Mouse (Mus musculus) liver, embryonic 12.5 days (tissue): ENCODE data around the gene Defb45. TPM values are rescaled to one million over a fixed set of nuclear protein-coding genes. Genes with fewer than 3 reads are reported as not detected.

Source experiments
- ATAC-seq: fragments of 200-750 bp; cut with Nextera tagmentation; 2 replicates; pipeline ENCODE4 v1.8.0; 2017; ENCODE audit warnings: moderate number of reproducible peaks, mild to moderate bottlenecking, moderate library complexity
- H3K27ac ChIP-seq: fragments of 300-500 bp; sonication (generic); 2 replicates; pipeline ENCODE4 v1.5.1; 2016; ENCODE audit warnings: mild to moderate bottlenecking
- H3K27me3 ChIP-seq: fragments of 300-500 bp; sonication (generic); replicated peaks from 2 replicates; pipeline ENCODE4 v1.6.1; 2016; ENCODE audit warnings: mild to moderate bottlenecking, moderate library complexity
- H3K36me3 ChIP-seq: fragments of 300-500 bp; sonication (generic); 2 replicates; pipeline ENCODE4 v1.6.1; 2016; ENCODE audit warnings: mild to moderate bottlenecking, moderate library complexity
- H3K4me1 ChIP-seq: fragments of 300-500 bp; sonication (generic); 2 replicates; pipeline ENCODE4 v1.6.1; 2016
- H3K4me2 ChIP-seq: fragments of 300-500 bp; sonication (generic); 2 replicates; pipeline ENCODE4 v1.6.1; 2016; ENCODE audit warnings: mild to moderate bottlenecking, moderate library complexity
- H3K4me3 ChIP-seq: fragments of 300-500 bp; sonication (generic); 2 replicates; pipeline ENCODE4 v1.5.1; 2016; ENCODE audit warnings: mild to moderate bottlenecking, moderate library complexity
- H3K9ac ChIP-seq: fragments of 300-500 bp; sonication (generic); 2 replicates; pipeline ENCODE4 v1.6.1; 2016; ENCODE audit warnings: mild to moderate bottlenecking, moderate library complexity
- H3K9me3 ChIP-seq: fragments of 300-500 bp; sonication (generic); replicated peaks from 2 replicates; pipeline ENCODE4 v1.6.1; 2016; ENCODE audit warnings: mild to moderate bottlenecking, moderate library complexity
- WGBS: fragments of 180-500 bp; shearing (Covaris S2); methylation state at CpG from one replicate; pipeline ENCODE4 v1.1.7; 2016; ENCODE audit not compliant: insufficient replicate concordance; 5-methylcytosine and 5-hydroxymethylcytosine counted together
- polyA plus RNA-seq: library from polyadenylated mRNA; unstranded; fragments of >200 nt; fragmentation: Nextera tagmentation; extraction: Ambion mirVana; gene quantifications from 2 replicates; pipeline ENCODE4 v1.2.1, GENCODE M21; 2016

The Defb45 gene
- polyA plus RNA-seq, 1 experiment from 2014 or later = not detected

GRCm38 (mm10) chr2:152604057-152604456, 4.9 kb upstream of the Defb45 start, which contains the start of gene Defb36:
TSS of gene Defb36 (plus strand) at chr2:152604327.
- Histone ChIP-seq H3K9ac (no peak within 1 kb of the TSS), H3K4me1 (no peaks in the 10 kb centered on the region), H3K9me3 (no peaks in the 10 kb centered on the region), H3K27ac (no peak within 1 kb of the TSS), H3K4me3 (no peak within 1 kb of the TSS), H3K4me2 (no peak within 1 kb of the TSS), H3K36me3 (no peaks in the 10 kb centered on the region), H3K27me3 (no peaks in the 10 kb centered on the region)
- WGBS = 69% methylated on average over 15 of the region's 15 CpGs
- ATAC-seq = no peak

- WGBS = 48% methylated on average over 4 of the region's 4 CpGs
- no peak overlapping the region for H3K4me3 ChIP-seq
These were observed 2.2 kb upstream of the Defb45 start for GRCm38 (mm10) chr2:152601275-152601960.

DNA sequence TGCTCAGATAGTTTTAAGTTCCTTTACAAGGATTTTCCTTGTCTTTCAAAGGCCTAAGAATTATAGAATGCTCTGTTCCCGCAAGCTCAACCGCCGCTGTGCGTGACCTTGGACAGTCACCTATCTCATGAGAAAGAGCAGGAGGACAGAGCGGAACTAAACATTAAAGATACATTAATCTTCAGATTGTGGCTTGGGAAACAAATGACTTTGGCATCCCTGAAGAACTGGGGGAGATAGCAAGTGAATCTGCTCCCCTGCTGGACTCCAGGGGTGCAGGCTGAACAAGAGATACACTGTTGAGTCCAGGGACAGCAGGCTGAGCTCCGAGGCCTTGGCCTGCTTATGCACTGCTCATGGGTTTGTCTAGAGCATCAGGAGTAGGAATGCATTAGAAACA, 877 bp upstream of the Defb45 start:
- no peaks in the 10 kb centered on the region for H3K9me3 ChIP-seq
- H3K36me3 ChIP-seq = no peaks in the 10 kb centered on the region
- 71% methylated on average over 6 of the region's 6 CpGs for WGBS
- ATAC-seq = no peak
- H3K4me2 ChIP-seq = no peak overlapping the region
- no peak overlapping the region for H3K9ac ChIP-seq
- no peak overlapping the region for H3K27ac ChIP-seq
- no peaks in the 10 kb centered on the region for H3K4me1 ChIP-seq
- H3K4me3 ChIP-seq = no peak overlapping the region
- H3K27me3 ChIP-seq = no peaks in the 10 kb centered on the region

More at GRCm38 (mm10) chr2:152601275-152601960, 2.2 kb upstream of the Defb45 start:
- H3K9me3 ChIP-seq = no peaks in the 10 kb centered on the region
- H3K36me3 ChIP-seq = no peaks in the 10 kb centered on the region
- H3K4me1 ChIP-seq = no peaks in the 10 kb centered on the region
- no peak for ATAC-seq
- no peak overlapping the region for H3K4me2 ChIP-seq
- H3K27me3 ChIP-seq = no peaks in the 10 kb centered on the region
- H3K9ac ChIP-seq = no peak overlapping the region
- no peak overlapping the region for H3K27ac ChIP-seq

GRCm38 (mm10) chr2:152589021-152589420, 10.2 kb downstream of the Defb45 start:
- Histone ChIP-seq H3K4me1 (0 out of 2 replicates have a peak, but pooled peaks cover 6% of the 10 kb centered on the region), H3K4me2 (no peak overlapping the region), H3K36me3 (no peaks in the 10 kb centered on the region), H3K27me3 (no peaks in the 10 kb centered on the region), H3K9ac (no peak overlapping the region), H3K4me3 (no peak overlapping the region), H3K9me3 (no peaks in the 10 kb centered on the region), H3K27ac (no peak overlapping the region)
- WGBS = 43% methylated on average over 6 of the region's 6 CpGs
- no peak for ATAC-seq

DNA sequence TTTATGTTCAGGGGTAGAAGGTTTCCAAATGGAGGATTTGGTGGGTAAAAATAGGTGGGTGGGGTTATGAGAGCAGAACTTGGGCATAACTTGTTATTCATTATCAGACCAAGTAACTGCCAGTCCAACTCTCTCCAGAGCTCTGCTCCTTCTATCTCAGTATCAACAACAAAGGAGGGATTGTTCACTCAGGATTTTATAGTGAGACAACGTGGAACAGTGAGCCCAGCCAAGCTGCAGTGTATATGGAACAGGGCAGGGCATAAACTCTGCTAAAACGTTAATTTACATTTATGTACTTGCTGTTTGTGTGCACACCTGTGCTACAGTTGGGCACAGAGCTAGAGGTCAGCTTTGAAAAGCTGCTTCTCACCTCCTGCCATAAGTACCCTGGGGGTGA, 10.7 kb downstream of the Defb45 start:
- no peak overlapping the region for H3K27ac ChIP-seq
- H3K4me1 ChIP-seq = 0 out of 2 replicates have a peak, but pooled peaks cover 6% of the 10 kb centered on the region
- ATAC-seq = no peak
- no peaks in the 10 kb centered on the region for H3K27me3 ChIP-seq
- WGBS = 37% methylated on average over 2 of the region's 2 CpGs
- no peaks in the 10 kb centered on the region for H3K36me3 ChIP-seq
- no peak overlapping the region for H3K4me3 ChIP-seq
- no peaks in the 10 kb centered on the region for H3K9me3 ChIP-seq
- H3K9ac ChIP-seq = no peak overlapping the region
- H3K4me2 ChIP-seq = no peak overlapping the region

GRCm38 (mm10) chr2:152586926-152587560, 12.2 kb downstream of the Defb45 start:
- H3K9me3 ChIP-seq = no peaks in the 10 kb centered on the region
- WGBS = 58% methylated on average over 4 of the region's 4 CpGs
- H3K4me3 ChIP-seq = no peak overlapping the region
- no peak overlapping the region for H3K27ac ChIP-seq
- 0 out of 2 replicates have a peak, but pooled peaks cover 6% of the 10 kb centered on the region for H3K4me1 ChIP-seq
- H3K36me3 ChIP-seq = no peaks in the 10 kb centered on the region
- H3K9ac ChIP-seq = no peak overlapping the region
- no peak overlapping the region for H3K4me2 ChIP-seq
- H3K27me3 ChIP-seq = no peaks in the 10 kb centered on the region
- ATAC-seq = no peak

DNA sequence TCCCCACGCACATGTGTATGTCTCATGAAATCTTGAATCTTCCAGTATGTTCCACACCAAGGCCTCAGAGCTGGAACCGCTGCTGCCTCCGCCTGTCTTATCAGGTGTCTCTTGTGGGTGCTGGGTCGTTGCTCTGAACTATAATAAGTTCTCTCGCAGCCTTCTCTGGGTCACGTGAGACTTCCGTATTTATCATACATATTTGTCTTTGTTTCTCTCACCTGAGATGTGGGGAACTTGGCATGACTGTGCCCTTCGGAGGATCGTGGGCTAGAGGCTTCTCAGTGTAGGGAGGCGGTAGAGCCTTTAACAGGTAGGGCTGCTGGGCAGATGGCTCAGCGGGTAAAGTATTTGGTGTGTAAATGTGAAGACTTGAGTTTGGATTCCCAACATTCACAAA, 18.6 kb downstream of the Defb45 start:
- H3K4me1 ChIP-seq = no peaks in the 10 kb centered on the region
- ATAC-seq = no peak
- WGBS = 57% methylated on average over 11 of the region's 11 CpGs

GRCm38 (mm10) chr2:152580107-152580506, 19.1 kb downstream of the Defb45 start, which contains the start of gene Defb19:
TSS of gene Defb19 (minus strand) at chr2:152580312.
- Histone ChIP-seq H3K27ac (no peak within 1 kb of the TSS), H3K36me3 (no peaks in the 10 kb centered on the region), H3K4me3 (no peak within 1 kb of the TSS), H3K9me3 (no peaks in the 10 kb centered on the region), H3K9ac (no peak within 1 kb of the TSS), H3K4me2 (no peak within 1 kb of the TSS), H3K27me3 (no peaks in the 10 kb centered on the region; the same call in 1 of the 2 replicates), H3K4me1 (no peaks in the 10 kb centered on the region)
- 51% methylated on average over 7 of the region's 7 CpGs for WGBS
- no peak for ATAC-seq

More for the DNA sequence above, 18.6 kb downstream of the Defb45 start:
- Histone ChIP-seq H3K9ac (no peak overlapping the region), H3K4me2 (no peak overlapping the region), H3K27me3 (no peaks in the 10 kb centered on the region; the same call in 1 of the 2 replicates), H3K36me3 (no peaks in the 10 kb centered on the region), H3K9me3 (no peaks in the 10 kb centered on the region), H3K4me3 (no peak overlapping the region), H3K27ac (no peak overlapping the region)

GRCm38 (mm10) chr2:152573484-152573883, 25.7 kb downstream of the Defb45 start:
- WGBS = 80% methylated on average over 8 of the region's 8 CpGs
- no peaks in the 10 kb centered on the region for H3K9me3 ChIP-seq
- H3K4me2 ChIP-seq = no peak overlapping the region
- H3K4me1 ChIP-seq = no peaks in the 10 kb centered on the region
- no peak for ATAC-seq
- no peak overlapping the region for H3K4me3 ChIP-seq
- H3K27me3 ChIP-seq = no peaks in the 10 kb centered on the region; the same call in 1 of the 2 replicates
- H3K9ac ChIP-seq = no peak overlapping the region
- H3K36me3 ChIP-seq = no peaks in the 10 kb centered on the region
- no peak overlapping the region for H3K27ac ChIP-seq

DNA sequence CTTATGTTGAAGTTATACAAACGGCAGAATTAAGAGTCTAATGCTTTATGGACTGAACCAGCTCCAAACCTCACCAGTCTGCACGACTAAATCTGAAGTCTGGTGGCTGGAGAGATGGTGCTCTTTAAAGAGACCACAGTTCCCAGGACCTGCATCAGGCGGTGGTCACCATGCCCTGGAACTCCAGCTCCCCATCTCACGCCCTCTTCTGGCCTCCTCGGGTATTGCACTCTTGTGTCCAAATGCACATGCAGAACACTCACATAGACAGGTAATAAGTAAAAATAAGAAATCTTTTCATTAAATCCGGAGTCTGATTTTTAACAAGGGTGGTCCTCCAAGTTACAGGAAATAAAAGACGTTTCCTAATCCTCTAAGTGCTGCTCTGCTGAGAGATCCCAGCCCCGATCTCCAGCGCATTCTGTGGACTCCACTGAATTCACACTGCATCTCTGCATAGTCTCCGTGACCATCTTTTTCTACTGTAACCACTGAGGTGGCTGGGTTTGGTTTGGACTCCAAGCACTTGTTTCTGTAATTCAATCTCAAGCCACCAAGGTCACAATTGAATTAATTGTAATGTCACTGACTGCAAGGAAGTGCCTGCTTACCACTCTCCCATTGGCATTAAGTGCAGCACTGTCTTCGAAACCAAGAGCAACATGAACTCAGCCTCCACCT, 26.9 kb downstream of the Defb45 start, which contains the start of gene Defb21:
Gene Defb21 (plus strand): TSS at position 631 of the 681 bp plus-strand sequence.
- no peak within 1 kb of the TSS for H3K9ac ChIP-seq
- H3K27ac ChIP-seq = no peak within 1 kb of the TSS
- ATAC-seq = no peak
- H3K27me3 ChIP-seq = no peaks in the 10 kb centered on the region; the same call in 1 of the 2 replicates
- no peaks in the 10 kb centered on the region for H3K9me3 ChIP-seq
- H3K4me3 ChIP-seq = no peak within 1 kb of the TSS
- WGBS = 47% methylated on average over 11 of the region's 11 CpGs
- H3K4me2 ChIP-seq = no peak within 1 kb of the TSS
- no peaks in the 10 kb centered on the region for H3K36me3 ChIP-seq
- H3K4me1 ChIP-seq = no peaks in the 10 kb centered on the region

GRCm38 (mm10) chr2:152570313-152570712, 28.9 kb downstream of the Defb45 start:
- Histone ChIP-seq H3K4me3 (no peak overlapping the region), H3K27ac (no peak overlapping the region), H3K27me3 (0 out of 2 replicates have a peak, but pooled peaks cover 3% of the 10 kb centered on the region), H3K9ac (no peak overlapping the region), H3K4me2 (no peak overlapping the region), H3K4me1 (no peaks in the 10 kb centered on the region), H3K36me3 (no peaks in the 10 kb centered on the region), H3K9me3 (no peaks in the 10 kb centered on the region)
- no peak for ATAC-seq
- 47% methylated on average over 6 of the region's 6 CpGs for WGBS

GRCm38 (mm10) chr2:152569881-152570280, 29.3 kb downstream of the Defb45 start:
- Histone ChIP-seq H3K27ac (no peak overlapping the region), H3K4me2 (no peak overlapping the region), H3K9me3 (no peaks in the 10 kb centered on the region), H3K27me3 (0 out of 2 replicates have a peak, but pooled peaks cover 3% of the 10 kb centered on the region), H3K4me1 (no peaks in the 10 kb centered on the region), H3K9ac (no peak overlapping the region), H3K36me3 (no peaks in the 10 kb centered on the region), H3K4me3 (no peak overlapping the region)
- no peak for ATAC-seq
- WGBS = 64% methylated on average over 4 of the region's 4 CpGs
